Mouse (Mus musculus): ENCODE measurements around the gene Amer2.

Amer2 gene

DNA sequence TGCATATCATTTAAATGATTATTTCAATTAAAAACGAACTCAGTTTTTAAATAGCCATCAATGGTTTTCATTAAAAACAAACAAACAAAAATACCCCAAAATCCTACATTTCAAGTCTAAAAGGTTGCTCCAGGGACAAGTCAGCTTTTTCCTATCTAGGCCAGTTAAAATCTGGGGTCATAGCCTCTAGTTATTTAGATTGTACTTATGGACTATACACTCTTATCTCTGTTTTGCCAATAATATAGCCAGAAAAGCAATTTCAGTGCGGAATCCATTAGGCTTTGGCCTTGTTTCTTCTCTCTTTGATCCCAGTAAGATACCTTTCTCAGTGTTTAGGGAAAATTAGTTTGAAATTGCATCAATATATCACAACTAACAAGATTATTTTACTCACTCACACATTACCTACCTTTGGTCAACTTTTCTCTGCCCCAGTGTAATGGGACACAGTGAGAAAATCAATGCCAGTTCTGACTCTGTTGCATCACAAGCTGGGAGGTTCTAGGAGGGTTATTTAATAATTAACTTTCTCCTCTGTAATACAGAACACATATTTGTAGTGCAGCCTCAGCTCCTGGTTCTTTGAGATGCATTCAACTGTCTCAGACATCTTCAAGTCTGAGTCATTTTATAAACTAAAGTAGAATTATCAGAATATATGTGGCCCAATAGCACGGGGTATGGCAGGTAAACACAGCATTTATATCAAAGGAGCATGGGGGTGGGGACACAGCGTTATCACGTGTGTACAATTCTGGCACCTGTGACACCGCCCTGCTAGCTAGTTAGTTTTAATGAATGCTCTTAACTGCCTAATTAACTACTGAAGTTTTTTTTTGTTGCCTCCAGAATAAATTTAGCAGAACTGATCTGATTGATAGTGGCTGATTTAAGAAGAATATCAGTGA, 13.8 kb downstream of the Amer2 start:
- in situ Hi-C loops (cut with MboI, MseI): no loop called here

GRCm38 (mm10) chr14:60388332-60388731, 15.3 kb downstream of the Amer2 start:
- in situ Hi-C loops (cut with MboI, MseI): no loop called here

- in situ Hi-C loops (cut with MboI, MseI): no loop called here
These were observed 19.1 kb downstream of the Amer2 start for GRCm38 (mm10) chr14:60392202-60392601.

GRCm38 (mm10) chr14:60397321-60397720, 24.3 kb downstream of the Amer2 start:
- in situ Hi-C loops (cut with MboI, MseI): no loop called here

DNA sequence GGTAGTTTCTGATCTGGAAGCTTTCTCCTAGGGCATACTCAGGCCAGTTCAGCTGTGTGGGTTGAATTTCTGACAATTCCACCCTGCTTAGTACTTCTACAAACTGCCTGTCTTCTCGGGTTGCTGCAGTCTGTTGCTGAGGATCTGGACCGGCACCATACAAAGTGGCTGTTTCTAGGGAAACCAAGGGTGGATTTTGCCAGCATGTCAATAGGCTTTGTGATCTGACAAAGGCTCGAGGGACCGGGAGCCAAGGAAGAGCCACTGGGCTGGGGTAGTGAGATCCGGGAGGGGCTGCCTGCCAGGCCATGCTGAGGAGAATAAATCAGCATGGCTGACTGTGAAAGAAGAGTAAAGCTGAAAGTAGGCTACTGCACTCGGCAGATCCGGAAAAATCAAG, 25.8 kb downstream of the Amer2 start:
- in situ Hi-C loops (cut with MboI, MseI): no loop called here

- in situ Hi-C loops (cut with MboI, MseI): no loop called here
These were observed 30.2 kb downstream of the Amer2 start for GRCm38 (mm10) chr14:60403228-60403627.

DNA sequence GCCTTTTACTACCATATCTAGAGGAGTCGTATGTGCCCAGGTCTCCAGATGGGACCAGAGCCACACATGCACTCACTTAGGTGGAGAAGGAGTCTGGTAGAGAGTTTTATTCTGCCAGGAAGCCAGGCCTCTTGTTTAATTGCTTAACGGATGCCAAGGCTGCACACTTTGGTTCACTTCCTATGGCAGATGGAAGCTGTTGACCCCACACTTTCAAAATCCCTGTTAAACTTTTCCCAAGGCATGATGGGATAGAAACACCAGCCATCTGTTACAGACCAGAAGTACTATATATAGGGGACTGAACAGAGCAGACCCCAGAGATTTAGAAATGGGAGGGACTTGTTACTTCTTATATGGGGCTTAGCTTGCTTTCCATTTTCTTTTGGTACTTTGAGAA, 32.8 kb downstream of the Amer2 start:
- in situ Hi-C loops (cut with MboI, MseI): no loop called here

DNA sequence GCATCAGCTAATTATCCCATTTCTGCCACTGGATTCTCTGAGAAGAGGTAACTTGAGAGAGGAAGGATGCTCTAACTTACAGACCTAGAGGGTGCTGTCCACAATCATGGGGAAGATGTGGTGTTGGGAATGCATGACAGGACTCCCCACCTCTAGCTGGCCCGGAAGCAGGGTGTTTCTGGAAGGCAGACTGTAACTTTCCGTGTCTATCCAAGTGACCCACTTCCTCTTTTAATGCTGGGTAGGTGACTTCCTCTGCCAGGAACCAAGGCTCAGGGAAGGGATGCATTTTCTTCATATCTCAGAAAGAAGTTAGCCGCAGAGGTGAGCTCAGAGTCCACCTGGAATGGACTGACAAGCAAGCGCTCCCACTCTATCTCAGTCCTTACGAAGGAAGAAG, 33.5 kb downstream of the Amer2 start:
- in situ Hi-C loops (cut with MboI, MseI): no loop called here

DNA sequence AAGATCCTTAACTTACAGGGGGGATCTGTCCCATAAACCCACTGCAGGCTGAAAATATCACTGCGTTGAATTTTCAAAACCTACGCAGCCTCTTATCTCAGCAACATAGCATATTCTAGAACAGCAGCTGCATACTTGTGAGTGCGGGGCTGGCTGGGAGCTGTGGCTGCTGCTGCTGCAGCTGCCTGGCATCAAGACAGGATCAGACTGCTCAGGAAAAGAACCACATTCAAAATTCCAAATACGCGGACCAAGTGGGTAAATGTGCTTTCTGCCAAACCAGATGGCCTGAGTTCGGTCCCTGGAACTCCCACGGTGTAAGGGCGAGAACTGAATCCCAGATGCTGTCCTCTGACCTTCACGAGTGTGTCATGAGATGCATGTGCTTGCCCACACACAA, 34.3 kb downstream of the Amer2 start:
- in situ Hi-C loops (cut with MboI, MseI): no loop called here

GRCm38 (mm10) chr14:60409702-60410491, 36.8 kb downstream of the Amer2 start:
- in situ Hi-C loops (cut with MboI, MseI): no loop called here

- in situ Hi-C loops (cut with MboI, MseI): no loop called here
These were observed 38.2 kb downstream of the Amer2 start for GRCm38 (mm10) chr14:60411229-60411628.

DNA sequence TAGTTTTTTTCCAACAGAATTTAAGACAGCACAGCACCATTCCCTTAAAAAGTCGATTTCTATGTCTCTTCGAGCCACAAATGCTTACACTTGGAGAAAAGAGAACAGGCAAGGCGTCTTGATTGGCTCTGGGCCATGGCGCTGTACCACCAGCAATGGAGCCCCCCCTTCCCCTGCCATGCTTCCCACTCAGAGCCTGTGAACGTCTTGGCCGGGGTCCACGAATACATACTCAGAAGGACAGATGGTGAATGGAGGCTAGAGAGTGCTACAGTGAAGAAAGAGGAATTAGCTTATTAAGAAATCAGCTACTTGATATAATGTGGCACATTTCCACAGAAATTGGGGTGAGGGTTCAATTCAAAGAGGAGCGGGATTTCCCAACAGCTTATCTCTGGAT, 41.6 kb downstream of the Amer2 start:
- in situ Hi-C loops (cut with MboI, MseI): no loop called here

DNA sequence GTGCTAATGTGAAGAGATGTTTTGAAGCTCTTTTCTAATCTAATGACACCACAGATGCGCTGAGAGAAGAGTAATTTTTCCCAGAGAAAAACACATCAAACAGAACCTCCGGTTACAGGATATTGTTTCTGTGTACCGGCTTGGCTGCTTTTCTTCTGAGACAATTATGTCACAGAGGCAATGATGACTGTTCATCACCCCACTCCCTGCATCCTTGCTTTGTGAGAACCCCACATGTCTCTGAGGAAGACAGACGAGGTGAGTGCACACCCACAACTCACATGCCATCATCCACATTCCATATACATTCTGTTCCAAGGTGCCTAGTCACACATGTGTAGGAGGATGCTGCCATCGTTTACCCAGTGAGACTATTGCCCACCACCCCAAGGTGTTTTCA, 44.9 kb downstream of the Amer2 start:
- in situ Hi-C loops (cut with MboI, MseI): no loop called here

DNA sequence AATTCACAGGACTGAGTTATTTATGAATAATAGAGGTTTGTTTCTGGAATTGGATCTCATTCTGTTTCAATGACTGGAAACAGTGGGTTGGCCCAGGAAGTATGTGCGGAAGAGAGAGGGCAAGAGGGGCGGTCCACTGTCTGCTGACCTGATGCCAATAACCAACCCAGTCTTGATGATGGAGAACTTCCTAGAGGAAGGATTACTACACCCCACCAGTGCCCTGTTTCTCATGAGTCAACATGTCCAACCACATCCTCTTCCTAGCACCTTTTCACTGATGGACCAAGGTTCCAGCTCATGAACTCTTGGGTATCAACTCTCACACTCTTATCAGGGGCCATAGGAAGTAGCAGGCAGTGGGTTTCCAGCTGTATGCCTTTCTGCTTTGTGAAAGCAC, 49.9 kb downstream of the Amer2 start:
- in situ Hi-C loops (cut with MboI, MseI): no loop called here

DNA sequence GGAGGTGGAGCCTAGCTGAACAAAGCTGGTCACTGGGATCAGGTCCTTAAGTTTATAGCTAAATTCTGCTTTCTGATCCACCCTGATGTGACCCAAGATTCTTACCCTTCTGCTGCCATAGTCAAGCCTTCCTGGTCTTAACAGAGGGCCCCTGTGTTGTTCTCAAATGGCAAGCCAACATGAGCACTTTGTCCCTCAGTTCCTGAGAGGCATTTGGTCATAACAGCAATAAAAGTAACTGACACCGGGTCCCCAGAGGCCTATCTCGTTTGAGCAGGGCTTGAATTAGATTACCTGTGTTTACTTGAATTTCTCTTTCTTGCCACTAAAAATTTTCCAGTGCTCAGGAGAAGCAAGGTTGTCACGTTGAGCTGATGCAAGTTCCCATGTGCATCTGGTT, 51.1 kb downstream of the Amer2 start:
- in situ Hi-C loops (cut with MboI, MseI): no loop called here

- in situ Hi-C loops (cut with MboI, MseI): no loop called here
These were observed 52.5 kb downstream of the Amer2 start for GRCm38 (mm10) chr14:60425553-60425952.

DNA sequence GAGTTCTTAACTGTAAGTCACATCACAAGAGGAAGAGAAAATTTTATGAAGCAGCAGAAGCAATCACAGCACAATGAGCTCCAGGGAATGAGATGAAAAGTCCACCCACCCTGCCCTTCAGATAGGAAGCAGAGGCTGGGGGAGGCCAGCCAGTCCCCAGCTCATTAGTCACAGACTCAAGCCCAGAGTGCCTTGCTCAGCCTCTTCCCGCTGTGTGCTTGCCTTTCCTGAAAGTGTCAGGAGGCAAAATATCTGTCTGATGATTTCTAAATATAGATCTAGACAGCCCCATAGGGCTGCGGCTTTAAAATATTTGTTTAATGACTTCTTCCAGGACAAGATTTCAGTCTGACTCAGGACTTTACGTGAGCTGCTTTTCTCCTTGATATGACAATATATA, 54.8 kb downstream of the Amer2 start:
- in situ Hi-C loops (cut with MboI, MseI): no loop called here

GRCm38 (mm10) chr14:60429513-60429912, 56.5 kb downstream of the Amer2 start:
- in situ Hi-C loops (cut with MboI, MseI): no loop called here

- in situ Hi-C loops (cut with MboI, MseI): no loop called here
These were observed 58.5 kb downstream of the Amer2 start for GRCm38 (mm10) chr14:60431515-60431914.

DNA sequence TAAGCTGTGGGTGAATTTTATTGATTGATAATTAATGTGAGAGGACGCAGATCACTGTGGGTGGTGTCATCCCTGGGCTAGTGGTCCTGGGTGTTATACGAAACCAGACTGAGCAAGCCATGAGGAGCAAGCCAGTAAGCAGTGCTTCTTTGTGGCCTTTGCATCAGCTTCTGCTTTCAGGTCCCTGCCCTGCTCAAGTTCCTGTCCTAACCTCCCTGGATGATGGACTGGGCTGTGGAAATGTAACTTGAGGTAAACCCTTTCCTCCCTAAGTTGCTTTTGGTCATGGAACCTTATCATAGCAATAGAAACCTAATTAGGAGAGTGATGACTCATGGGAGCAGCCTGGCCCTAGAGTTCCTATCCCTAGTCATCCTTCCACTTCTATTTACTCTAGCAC, 59.1 kb downstream of the Amer2 start:
- in situ Hi-C loops (cut with MboI, MseI): no loop called here

GRCm38 (mm10) chr14:60435515-60435914, 62.5 kb downstream of the Amer2 start:
- in situ Hi-C loops (cut with MboI, MseI): no loop called here

GRCm38 (mm10) chr14:60436364-60436763, 63.3 kb downstream of the Amer2 start:
- in situ Hi-C loops (cut with MboI, MseI): no loop called here
